Mouse (Mus musculus) induced T-regulatory cell, adult 2 months (primary cell): Measurements from ENCODE around the gene Fkbp5.

Experiments
- DNase-seq: peaks from one replicate; pipeline ENCODE4 v3.0.0-alpha.2; 2012; ENCODE audit warnings: low read depth

The Fkbp5 gene

DNA sequence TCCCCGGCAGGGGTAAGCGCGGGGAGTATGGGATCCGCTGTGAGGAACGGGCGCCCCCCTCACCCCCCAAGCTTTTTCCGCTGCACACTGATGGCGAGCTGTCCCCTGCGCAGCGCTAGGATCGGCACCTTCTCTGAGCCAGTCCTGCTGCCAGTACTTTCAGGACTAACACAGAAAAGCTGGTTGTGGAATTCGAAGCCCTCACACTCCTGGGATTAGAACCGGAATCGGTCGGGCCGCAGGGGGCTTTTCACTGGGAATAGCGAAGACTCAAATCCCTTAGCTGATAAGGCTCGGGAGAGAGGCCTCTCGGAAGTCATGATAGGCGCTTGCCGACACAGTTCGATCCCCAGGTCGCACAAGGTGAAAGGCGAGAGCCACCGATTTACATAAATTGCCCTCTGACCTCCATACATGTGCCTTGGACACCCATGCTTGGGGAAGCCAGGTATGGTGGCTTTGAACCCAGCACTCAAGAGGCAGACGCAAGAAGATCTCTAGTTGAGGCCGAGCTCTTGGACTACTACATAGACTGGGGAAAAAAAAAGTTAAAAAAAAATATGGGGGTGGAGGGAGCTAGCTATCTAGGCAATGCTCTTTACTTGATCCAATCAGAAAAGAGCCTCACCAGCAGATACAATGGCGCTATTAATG lies 6.2 kb upstream of the Fkbp5 start:
- DNase-seq, result peak; percentile 74

DNA sequence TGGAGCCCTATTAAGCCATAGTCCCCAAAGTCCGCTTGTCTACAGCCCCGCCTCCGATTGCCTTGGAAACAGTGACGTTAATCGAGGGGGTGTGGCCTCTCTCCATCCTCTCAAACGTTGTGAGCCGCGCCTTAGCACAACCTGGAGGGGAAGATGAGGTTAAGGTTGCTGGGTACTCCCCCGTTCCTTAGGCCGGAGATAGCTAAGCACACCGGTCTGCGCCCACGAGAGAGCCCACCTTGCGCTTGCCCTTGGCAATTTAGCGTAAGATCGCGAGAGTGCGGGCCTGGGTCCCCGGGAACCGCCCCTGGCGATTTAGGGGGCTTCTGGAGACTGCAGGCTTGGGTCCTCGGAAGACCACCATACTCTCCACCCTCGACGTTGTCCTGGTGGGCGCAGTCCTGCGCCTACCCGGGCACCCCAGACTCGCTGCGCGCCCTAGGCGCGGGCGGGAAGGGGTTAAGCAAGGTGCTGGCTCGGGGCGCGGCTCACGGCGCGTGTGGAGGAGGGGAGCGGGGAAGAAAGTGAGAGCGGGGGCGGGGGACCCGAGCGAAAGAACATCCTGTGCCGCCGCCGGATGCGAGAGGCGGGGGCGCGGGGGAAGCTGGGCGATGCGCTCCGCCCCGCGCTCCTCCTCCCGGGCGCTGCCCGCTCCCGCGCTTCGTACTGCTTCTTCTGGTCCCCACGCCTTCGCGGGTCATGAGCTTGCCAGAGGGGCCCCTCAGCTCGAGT lies 5.5 kb upstream of the Fkbp5 start:
- DNase-seq, result peak; percentile 98

DNA sequence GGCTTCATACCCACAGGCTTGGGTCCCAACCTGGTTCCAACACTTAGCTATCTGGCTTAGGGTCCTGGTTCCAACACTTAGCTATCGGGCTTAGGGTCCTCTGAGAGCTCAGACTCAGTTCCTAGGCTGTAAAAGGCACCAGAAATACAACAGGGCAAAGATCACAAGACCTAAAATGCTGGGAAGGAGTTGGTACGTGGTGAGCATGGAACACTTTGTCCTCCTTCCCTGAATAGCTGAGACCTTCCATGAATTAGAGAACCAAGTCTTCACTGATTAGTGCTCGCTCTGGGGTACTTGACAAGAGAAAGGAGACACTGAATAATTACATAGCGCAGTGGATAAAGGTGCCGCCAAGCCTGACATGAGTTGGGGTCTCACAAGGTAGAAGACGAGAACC lies 4.6 kb upstream of the Fkbp5 start:
- no peak for DNase-seq

DNA sequence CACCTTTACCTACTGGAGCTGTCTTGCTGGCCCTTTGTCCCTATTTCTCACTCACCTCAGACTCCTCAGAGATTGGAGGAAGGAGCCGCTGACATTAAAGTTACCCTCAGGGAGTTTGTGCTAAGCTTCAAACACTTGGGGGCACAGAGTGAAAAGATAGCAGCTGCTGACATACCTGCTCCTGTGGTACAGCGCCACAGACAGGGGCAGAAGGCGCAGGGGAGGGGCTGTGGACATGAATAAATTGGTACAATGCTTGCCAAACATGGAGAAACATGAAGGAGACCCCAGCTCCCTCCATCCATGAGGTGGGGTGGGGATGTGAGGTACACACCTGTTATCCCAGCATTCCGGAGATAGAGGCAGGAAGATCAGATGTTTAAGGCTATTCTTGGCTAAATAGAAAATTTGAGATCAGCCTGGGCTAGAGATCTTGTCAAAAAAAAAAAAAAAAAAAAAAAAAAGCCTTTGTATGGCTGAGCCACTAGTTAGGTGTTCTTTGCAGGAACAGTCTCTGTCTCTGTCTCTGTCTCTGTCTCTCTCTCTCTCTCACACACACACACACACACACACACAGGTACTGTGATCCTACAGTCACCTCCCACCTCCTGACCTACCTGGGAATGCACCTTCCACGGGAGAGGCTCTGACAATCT lies 3.9 kb upstream of the Fkbp5 start:
- peak; percentile 41 for DNase-seq

DNA sequence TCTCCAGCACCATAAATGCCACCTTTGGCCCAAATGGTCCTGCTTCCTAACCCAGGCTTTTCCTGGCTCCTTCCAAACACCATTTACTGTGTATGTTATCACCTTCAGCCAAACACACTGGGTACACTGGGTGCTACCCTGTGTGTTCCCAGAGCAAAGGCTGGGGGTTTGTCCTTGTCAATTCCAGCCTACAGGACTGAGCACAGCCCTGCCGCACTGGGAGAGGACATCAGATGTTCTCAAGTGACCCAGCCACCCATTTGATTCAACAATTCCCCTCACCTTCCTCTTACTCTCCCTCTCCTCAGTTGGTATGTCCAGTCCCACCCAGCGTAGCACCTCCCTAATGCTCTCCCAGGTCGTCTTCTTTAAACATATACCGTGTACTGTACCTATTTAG lies 3.2 kb upstream of the Fkbp5 start:
- no peak for DNase-seq

DNA sequence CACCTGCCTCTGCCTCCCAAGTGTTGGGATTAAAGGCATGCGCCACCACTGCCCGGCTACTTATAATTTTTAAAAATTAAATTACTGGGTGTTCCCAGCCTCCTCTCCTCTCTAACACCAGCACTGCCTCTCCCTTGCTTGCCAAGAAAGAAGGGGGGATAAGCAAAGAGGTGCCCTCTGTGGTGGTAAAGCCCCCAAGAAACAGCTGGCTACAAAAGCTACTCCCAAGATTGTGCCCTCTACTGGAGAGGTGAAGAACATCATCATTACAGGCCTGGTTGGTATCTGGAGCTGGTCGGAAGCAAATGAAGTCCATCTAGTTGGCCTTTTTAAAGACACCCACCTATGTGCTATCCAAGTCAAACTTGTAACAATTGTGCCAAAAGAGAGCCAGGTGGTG lies 2.5 kb upstream of the Fkbp5 start:
- DNase-seq, result peak; percentile 76

DNA sequence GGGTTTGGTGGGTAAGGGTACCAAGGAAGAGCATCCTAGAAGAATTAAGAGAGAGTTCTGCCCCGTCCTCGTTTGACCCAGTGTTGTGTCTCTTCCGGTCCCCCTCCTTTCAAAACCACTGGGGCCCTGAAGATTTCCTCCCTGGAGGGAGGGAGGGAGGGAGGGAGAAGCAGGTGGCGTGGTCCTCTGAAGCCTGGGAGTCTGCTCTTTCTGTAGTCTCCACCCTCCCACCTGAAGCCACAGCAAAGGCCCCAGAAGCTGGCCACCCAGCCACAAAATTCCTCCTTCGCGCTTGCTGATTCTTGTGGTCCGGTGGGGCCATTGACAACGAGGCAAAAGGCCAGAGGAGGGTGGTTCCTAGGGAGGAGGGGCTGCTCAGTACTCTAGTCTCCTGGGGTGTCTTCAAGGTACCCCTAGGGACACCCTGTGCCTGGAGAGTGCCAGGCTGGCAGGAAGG lies 1.3 kb upstream of the Fkbp5 start:
- peak; percentile 79 for DNase-seq

DNA sequence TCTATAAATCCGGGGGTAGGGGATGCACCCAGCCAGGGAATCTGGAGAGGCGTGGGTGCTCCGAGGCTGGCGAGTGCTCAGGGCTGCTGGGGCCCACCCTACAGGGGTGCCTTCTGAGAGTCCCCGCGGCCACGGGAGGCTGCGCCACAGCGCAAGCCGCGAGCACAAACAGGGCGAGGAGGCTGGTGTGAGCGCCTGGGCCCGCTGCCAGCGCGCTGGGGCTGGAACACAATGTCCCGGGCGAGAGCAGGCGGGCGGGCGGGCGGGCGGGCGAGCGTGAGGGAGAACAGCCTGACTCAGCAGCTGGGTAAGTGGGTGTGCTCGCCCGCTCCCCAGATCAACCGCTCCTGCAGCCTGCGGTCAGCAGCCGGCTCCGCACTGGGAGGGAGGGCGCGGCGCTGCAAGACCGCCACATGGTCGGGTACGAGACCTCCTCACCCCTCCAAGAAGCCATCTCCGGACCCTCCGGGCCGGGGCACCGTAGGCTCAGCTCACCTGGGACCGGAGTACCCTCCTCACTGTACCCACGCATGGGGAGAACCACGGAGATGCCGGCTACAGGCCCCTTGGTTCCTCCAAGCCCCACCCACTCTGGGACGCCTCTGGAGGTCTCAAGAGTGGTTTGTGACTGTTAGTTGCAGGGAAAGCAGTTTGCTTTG lies 758 bp upstream of the Fkbp5 start:
- peak; percentile 79 for DNase-seq

DNA sequence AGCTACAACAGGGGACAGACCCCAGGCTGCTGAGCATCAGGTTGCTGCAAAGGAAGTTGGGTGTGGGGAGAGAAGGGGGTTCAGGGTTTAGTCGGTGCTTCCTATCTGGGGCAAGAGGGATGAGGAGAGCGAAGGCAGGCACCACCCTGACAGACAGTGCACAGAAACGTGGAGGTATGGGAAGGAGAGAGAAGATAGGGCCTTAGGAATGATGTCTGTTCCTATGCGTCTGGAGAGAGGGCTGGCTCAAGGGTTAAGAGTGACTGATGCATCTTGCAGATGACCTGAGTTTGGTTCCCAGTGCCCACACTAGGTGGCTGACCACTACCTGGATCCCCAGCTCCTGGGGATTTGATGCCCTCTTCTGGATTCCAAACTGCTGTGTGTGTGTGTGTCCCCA lies 446 bp downstream of the Fkbp5 start:
- peak; percentile 57 for DNase-seq

DNA sequence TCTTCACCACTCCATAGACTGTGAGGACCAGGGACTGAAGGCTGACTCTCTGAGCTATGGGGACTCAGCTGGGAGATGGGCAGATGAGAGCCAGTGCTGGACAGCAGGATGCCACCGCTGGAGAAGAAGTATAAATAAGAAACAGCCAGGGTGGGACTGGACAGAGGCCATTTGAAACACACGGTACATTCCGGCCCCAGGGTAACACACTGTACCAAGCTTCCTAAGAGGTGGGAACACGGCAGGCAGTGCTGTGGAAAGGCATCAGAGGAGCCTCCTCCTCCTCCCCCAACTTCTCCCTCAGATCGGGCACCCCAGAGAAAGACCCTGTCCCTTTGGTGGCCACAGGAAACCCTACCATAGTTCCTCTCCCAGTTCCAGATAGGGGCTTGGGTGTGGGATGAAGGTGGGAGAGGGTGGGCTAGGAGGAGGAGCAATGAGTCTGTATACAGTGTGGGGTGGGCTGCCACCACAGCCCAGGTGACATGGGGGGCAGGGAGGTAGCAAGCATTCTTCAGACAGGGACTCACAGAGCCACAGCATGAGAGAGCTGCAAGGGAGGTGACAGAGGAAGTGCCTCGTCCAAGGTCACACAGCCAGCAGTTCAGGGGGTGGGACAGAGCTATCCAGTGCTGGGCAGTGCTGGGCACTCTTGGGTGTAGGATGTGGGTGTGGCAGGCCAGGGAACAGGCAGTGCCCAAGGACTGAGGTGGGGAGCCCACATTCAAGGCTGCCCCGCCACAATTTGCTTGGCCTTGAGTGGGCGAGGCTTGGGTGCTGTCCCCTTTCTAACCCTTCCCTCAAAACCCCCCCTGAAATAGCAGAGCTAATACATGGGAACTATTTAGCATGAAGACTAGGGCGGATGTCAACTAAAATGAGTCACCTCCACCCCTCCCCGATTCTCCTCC lies 1.6 kb downstream of the Fkbp5 start:
- peak; percentile 78 for DNase-seq

DNA sequence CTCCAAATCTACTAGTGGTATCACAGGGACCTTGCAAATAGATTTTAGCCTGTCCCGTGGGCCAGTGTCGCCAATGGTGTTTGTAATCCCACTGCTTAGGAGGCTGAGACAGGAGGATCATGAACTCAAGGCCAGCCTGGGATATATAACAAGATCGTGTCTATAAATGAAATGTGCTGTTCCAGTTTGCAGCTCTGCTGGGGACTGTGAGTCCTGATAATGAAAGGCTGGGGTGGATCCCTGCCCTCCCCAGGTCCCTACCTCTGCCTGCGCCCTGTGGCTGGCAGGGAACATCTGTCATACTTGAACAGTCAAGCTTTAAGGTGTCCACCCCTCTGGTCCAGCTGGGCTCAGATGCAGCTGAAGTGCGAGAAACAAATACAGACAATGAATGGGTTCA lies 2.8 kb downstream of the Fkbp5 start:
- peak; percentile 21 for DNase-seq

DNA sequence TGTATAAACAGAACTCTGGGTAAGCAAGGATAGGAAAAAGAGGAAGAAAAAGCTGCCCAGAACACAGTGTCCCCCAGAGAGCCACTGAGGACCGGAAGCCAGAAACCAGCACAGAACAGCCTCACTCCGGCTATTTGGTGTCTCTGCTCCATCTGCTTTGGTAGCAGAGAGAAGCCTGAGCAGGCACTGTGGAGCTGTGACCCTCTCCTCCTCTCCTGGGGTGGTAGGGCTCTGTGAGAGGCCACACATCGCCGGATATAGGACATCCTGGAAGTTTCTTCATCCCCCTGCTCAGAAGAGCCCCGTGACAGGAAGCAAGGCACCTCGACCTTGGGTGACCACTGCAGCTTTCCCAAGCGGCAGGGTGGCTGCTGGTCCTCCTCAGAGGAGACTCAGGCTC lies 3.5 kb downstream of the Fkbp5 start:
- DNase-seq, result peak; percentile 22

DNA sequence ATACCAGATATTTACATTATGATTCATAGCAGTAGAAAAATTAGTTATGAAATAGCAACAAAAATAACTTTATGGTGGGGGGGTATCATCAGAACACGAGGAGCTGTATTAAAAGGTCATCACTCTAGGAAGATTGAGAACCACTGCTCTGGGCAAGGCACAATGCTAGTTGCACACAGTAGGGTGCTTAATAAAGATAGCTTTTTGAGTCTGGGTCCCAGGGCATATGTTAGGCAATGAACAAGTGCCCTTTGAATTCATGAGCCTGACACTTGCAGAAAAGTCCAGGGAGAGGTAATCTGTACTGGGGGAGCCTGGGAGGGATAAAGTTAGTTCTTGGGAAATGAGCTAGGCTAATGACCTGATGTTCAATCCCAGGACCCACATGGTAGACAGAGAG lies 4.0 kb downstream of the Fkbp5 start:
- DNase-seq, result no peak

DNA sequence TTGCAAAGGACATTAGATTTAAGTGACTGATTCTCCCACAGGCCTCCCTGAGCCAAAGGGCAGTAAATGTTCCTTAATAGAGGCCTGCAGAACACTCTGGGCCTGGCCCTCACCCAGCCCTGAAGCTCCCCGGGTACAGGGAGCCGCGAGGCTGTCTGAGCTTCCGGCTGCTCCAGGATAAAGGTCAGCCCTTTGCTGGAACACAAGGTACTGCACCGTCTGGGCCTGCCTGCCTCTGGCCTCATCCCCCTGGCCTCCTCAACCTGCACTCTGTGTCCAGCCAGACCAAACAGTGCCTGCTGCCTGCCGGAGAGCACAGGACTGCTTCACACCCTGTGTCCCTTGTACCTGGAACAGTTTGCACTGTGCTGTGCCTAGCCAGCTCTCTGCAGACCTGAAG lies 4.6 kb downstream of the Fkbp5 start:
- no peak for DNase-seq

DNA sequence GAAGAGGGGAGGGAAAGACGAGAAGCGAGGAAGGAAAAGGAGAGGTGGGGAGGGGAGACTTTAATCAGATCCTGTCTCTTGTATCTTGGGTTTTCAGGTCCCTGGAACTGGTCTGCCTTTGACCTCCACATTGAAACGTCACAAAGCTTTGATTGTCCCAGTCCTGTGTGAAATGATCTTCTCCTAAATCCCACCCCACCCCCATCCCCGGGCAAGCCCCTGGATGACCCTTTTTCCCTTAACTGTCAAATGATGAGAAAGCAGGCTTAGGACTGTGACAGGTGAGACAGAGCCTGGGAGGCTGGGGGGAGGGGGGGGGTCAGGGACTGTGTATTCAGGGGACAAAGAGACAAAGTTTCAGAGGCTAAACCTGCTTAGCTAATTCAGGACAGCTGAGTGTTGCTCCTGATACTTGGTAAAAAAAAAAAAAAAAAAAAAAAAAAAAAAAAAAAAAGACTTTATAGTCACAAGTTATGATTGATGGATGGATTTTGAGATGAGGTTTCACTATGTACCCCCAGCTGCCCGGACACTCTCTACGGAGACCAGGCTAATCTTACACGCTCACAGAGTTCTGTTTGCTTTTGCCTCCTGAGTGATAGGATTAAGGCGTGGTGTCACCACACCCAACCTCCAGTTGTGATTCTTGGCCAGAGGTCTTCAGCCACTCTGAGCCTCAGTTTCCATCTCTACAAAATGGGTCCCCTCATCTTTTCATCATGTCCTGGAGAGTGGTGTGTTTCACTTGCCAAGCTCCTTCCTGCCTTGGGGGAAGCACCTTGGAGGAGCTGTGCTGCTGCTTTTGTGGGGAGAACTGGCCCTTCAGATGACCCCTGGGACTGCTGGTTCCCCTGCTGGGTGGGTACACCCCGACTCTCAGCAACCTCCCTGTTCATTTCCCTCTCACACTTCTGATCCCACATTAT lies 5.4 kb downstream of the Fkbp5 start:
- DNase-seq, result peak; percentile 66

DNA sequence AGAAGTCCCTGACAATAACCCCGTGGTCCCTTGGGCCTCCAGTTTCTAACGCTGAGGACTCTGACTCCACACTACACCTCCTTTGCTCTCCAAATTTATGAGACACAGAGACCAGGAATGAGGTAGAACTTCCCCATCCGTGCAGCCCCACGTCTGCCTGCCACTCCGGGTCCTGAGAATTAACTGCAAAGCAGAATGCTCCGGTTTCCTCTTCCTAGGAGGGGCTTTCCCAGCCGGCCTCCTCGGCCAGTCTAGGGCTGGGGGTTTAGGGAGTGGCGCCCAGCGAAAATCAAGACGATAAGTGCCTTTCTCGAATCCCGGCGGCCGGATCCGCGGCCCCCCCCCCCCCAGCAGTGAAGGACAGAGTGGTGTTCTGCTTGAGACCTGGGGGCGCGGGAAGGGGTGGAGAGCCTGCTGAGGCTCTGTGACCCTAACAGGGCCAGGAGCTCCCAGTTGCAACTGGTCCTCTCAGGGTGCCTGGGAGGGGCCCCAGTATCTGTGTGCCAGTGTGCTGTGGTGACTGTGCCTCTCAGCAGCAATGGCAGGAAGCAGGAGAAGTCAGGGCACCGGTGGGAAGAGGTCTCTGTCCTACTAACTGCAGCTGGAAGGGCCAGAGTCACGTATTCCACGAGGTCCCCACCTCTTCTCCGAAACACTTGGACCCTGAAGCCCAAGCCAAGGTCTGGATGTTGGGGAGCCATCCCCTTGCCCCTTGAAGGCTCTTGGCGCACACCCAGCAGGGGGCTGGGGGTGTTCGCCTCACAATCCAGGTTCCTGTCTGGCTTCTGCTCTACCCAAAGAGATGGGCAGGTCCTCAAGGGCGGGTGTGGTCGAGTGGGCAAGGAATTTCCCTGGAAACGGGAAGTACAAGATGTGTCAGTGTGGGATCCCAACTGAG lies 6.6 kb downstream of the Fkbp5 start:
- DNase-seq, result peak; percentile 60

DNA sequence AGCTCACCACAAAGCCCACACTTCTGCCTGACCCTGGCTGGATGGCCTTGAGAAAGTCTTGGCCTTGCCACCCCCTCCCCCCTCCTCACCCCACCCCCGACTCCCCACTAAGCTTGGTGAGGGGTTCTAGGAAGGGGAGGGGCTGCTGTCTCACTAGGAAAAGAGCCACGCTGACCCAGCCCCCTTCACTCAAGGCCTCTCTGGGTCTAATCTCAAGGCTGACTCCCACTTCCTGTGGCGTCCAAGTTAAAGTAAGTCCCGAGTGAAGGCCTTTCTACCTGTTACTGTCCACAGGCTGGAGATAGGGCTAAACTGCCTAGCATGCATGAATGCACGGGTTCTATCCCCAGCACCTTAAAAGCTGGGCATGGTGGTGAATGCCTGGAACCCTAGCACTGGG lies 9.8 kb downstream of the Fkbp5 start:
- peak; percentile 24 for DNase-seq

DNA sequence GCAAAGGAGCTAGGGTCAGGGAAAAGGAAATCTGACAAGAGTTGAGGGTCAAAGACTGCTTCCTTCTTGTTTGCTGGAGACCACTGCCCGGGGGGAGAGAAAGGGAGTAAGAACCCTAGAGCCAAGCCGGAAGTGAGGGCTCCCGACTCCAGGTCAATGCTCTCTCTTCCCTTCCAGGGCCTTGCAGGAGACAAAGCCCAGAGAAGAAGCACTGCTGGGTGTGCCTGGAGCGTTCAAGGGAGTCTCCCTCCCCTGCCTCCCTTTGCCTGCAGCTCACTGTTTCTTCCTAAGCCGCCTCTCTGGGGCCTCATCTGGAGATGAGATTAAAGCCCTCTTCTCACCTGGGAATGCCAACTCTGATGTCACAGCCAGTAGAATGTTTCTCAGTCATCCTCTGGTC lies 10.4 kb downstream of the Fkbp5 start:
- DNase-seq, result no peak

DNA sequence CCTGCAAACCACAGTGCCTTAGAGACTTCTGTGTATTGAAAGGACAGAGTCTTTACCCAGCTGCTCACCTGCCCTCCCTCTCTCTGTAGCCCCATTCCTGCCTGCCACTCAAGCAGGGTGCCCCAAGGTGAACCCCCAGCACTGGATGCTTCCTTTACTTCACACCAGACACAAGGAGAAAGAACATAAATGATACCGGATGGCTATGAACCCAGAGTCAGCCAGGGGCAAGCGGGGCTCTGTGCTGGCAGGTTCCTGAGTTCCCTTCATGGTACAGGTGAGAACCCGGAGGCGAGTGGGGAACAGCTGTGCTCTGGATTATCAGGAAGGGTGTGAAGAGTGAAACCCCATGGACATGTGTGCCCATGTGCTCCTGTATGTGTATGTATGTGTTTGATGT lies 11.7 kb downstream of the Fkbp5 start:
- DNase-seq, result no peak

DNA sequence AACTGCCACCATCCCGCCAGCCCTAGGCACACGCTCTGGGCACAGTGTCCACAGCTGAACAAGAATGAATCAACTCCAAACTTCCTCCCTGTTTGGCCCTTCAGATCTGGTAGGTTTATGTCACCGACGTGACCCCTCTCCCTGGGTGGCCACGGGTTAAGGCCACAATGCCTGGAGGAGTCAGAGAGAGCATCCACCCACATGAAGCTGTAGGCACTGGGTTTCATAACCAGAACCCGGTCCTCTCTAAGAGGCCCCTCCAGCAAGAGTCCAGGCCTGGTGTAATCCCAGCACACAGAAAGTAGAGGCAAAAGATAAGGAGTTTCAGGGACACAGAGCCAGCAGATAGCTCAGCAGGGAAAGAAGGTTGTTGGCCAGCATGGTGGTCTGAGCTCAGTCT lies 13.1 kb downstream of the Fkbp5 start:
- no peak for DNase-seq
